Mouse (Mus musculus) CD4-positive, CD25-positive, alpha-beta regulatory T cell, adult 2 months (primary cell): Measurements from ENCODE around the gene Mxi1.
"Not testable (repeated sequence)": the region's sequence is repeated elsewhere in the genome, so short reads cannot be mapped to it uniquely, and the experiment has no call there.

Experiments
- DNase-seq: peaks from one replicate; pipeline ENCODE4 v3.0.0-alpha.2; 2012; ENCODE audit warnings: low read depth, low spot score

Mxi1 gene

GRCm38 (mm10) chr19:53364551-53364950 lies 54.2 kb downstream of the Mxi1 start:
- no peak for DNase-seq

GRCm38 (mm10) chr19:53364963-53365362 lies 54.6 kb downstream of the Mxi1 start:
- DNase-seq = no peak

DNA sequence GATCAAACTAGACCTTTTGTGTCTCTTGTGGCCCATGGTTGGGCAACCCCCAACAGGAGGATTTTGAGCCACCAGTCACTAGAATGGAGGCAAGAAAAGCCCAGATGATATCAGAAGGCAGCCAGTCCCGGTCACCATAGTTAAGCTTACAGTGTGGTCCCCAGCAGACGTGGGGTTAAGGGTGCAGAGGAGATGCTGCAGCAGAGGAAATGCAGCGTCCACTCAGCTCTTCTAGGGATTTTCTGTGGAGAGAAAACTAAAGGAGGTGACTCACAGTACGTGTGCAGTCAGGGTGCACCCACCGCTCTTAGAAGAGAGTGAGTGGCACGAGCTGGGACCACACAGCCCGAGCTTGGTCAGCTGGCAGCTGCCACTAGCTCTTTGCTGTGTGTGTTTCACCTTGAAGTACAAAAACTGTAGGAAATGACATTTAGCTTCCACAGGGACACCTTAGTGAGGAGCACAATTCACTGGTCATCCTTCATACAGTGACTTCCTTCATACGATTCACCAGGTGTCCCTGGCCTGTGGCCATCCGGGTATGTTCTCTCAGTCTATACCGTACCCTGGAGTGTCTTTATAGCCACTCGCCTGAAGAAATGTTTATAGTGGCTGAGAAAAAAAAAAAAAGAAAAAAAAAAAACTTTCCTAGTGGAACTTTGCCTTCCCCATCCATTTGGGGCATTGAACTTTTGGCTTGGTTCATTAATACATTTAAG lies 55.9 kb downstream of the Mxi1 start:
- DNase-seq = no peak

DNA sequence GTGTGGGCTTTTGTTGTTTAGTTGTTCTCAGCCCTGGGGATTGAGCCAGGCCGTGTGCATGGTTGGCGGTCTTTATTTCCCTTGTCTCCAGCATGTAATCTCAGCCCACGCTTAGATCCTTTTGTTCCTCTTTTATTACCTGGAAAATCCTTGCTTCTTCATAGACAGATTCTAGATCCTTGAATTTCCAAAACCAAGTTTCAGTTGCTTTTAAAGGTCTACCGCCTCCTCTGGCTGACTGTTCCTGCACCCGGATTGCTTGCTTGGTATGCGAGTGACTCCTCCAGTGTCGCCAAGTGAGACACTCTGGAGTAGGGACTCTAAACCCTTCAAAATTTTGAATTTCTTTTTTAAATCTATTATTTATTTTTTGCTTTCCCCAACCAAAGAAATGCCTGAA lies 56.6 kb downstream of the Mxi1 start:
- no peak for DNase-seq

DNA sequence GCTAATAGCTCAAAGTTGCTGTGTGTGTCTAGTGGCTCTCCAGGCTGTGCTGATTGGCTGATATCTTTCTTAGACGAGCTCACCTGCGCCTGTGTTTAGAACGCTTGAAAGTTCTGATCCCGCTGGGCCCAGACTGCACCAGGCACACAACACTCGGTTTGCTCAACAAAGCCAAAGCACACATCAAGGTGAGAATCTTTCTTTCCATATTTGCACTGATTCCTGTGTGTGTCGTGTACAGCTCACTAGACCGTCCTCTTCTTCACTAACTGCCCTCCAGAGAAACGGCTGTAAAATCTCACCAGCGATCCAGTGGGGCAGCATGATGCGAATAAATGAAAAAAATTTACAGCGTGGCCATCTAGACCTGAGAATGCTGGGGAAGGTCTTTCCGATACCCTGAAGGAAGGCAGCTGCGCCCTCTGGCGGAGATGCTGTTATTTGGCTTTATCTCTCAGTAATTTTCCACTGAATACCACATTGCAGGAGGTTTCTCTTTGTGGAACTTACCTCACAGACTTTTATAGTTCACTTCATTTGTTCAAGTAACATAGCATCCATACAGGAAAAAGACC lies 59.2 kb downstream of the Mxi1 start:
- peak; percentile 85 for DNase-seq

GRCm38 (mm10) chr19:53370233-53370632 lies 59.9 kb downstream of the Mxi1 start:
- DNase-seq = no peak

GRCm38 (mm10) chr19:53371666-53372065 lies 61.3 kb downstream of the Mxi1 start, which contains the start of gene Gm10197:
Gene Gm10197 (minus strand): TSS chr19:53371766.
- DNase-seq = no peak

DNA sequence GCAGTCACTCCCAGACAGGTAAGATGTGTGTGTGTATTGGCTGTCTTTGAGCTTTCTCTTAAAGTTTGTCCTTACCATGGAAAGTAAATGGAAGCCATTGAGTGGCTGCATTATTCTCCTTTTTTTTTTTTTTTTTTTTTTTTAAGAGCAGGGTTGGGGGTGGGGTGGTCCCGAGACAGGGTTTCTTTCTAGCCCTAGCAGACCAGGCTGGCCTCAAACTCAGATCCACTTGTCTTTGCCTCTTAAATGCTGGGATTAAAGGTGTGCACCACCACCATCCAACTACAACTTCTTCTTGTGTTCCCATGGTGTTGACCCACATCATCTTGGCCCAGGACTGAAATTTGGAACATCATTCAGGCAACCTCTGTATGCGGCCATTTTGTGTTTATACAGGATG lies 63.3 kb downstream of the Mxi1 start:
- no peak for DNase-seq

GRCm38 (mm10) chr19:53375299-53375698 lies 65.0 kb downstream of the Mxi1 start:
- no peak for DNase-seq

DNA sequence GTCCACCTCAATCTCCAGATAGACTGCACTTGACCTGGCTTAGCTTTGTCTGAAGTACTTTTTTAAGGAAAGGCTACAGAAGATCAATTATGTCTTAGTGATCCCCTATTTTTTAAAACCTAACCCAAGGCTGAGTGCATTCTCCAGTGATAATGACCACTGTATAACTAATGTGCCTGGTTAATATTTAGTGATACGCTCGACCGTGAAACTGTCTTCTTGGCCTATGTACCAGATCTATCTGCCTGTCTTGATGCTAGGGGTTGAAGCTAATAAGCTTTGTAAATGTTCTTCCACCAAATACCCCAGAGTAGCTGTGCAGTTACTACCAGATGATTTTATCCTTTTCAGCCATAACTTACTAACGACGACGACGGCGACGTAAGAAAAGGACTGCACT lies 65.5 kb downstream of the Mxi1 start:
- DNase-seq = no peak

- no peak for DNase-seq
These were observed 67.3 kb downstream of the Mxi1 start for GRCm38 (mm10) chr19:53377652-53378051.

DNA sequence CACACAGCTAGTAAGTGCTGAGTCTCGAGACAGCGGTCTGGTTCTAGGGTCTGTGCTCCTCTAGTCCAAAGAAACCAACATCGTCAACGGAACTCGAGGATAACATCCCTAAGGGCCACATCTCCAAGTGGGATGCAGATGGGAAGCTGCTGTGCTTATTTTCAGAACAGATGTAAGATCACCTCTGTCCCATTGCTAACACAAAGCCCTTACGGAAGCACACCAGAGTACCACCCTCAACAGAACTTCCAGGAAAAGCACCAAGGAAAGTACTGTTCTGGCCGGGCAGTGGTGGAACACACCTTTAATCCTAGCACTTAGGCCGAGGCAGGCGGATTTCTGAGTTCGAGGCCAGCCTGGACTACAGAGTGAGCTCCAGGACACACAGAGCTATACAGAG lies 68.1 kb downstream of the Mxi1 start:
- DNase-seq = no peak

- DNase-seq = no peak
These were observed 73.0 kb downstream of the Mxi1 start for GRCm38 (mm10) chr19:53383336-53383735.

DNA sequence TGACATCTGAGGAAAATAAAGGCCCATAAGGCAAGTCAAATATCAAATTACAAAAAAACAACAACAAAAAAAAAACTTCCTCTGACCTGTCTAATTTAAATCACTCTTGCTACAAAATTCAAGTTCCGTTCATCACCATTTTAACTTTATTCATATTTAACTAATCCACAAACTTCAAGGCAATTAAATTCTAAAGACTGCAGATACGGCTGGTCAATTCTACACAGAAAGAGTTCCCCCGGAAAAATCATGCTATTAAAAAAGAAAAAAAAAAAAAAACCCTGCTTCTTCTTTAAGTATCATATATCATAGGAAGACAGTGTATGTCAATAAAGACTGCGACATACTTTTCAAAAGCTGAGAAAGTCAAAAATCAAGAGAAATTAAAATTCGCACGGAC lies 79.1 kb downstream of the Mxi1 start:
- DNase-seq = no peak

- DNase-seq = peak; percentile 62
These were observed 79.6 kb downstream of the Mxi1 start for GRCm38 (mm10) chr19:53389851-53390431.

- DNase-seq = peak; percentile 100
These were observed 80.2 kb downstream of the Mxi1 start, which contains the start of gene Smndc1 for GRCm38 (mm10) chr19:53390495-53391007. Gene Smndc1 (minus strand): TSS chr19:53390578.

GRCm38 (mm10) chr19:53391386-53391785 lies 81.1 kb downstream of the Mxi1 start:
- DNase-seq = no peak

DNA sequence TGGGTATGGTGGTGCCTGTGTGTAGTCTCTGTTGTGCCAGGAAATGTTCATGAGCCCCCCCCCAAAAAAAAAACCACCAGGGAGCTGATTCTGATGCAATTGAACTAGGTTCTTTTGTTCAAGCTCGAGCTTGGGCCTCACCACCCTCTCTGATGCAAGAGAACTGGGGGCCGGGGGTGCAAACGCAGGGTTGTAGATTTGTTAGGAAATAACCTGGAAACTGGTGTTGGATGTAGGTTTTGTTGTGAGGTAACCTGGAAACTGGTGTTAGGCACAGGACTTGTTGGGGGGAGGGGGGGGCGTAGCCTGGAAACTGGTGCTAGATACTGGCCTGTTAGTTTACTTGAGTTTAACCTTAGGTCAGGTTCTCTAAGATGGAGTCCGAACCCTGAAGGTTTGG lies 81.5 kb downstream of the Mxi1 start:
- DNase-seq = no peak

GRCm38 (mm10) chr19:53392781-53393343 lies 82.5 kb downstream of the Mxi1 start:
- no peak for DNase-seq

- DNase-seq = no peak
These were observed 83.3 kb downstream of the Mxi1 start for GRCm38 (mm10) chr19:53393646-53394045.

- DNase-seq = peak; percentile 85
These were observed 84.2 kb downstream of the Mxi1 start for GRCm38 (mm10) chr19:53394552-53394951.

DNA sequence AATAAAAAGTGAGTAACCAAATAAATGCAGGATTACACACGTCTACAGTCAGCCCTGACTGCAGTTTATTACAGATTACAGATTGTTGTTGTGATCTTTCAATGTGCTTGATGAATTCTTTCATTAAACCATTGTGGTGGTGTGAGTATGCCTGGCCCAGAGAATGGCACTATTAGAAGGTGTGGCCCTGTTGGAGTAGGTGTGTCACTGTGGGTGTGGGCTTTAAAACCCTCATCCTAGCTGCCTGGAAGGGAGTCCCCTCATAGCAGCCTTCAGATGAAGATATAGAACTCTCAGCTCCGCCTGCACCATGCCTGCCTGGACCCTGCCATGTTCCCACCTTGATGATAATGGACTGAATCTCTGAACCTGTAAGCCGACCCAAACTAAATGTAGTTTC lies 84.6 kb downstream of the Mxi1 start:
- not testable (repeated sequence) for DNase-seq
